Mouse (Mus musculus) kidney, adult 10 weeks (tissue): ENCODE results near the gene Itpr2. TPM values are rescaled to one million over a fixed set of nuclear protein-coding genes. Genes with fewer than 3 reads are reported as not detected.

Experiments
- polyA plus RNA-seq: library from polyadenylated mRNA; stranded (reverse); fragments of 350-450 nt; fragmentation: Illumina TruSeq; extraction: RNeasy Lipid Tissue Mini Kit (QIAGEN cat#74804); gene quantifications from one replicate; pipeline ENCODE4 v1.2.3, GENCODE M21; 2014; ENCODE audit warnings: low read depth, low replicate concordance

Itpr2 gene
- 21.5 TPM for polyA plus RNA-seq

DNA sequence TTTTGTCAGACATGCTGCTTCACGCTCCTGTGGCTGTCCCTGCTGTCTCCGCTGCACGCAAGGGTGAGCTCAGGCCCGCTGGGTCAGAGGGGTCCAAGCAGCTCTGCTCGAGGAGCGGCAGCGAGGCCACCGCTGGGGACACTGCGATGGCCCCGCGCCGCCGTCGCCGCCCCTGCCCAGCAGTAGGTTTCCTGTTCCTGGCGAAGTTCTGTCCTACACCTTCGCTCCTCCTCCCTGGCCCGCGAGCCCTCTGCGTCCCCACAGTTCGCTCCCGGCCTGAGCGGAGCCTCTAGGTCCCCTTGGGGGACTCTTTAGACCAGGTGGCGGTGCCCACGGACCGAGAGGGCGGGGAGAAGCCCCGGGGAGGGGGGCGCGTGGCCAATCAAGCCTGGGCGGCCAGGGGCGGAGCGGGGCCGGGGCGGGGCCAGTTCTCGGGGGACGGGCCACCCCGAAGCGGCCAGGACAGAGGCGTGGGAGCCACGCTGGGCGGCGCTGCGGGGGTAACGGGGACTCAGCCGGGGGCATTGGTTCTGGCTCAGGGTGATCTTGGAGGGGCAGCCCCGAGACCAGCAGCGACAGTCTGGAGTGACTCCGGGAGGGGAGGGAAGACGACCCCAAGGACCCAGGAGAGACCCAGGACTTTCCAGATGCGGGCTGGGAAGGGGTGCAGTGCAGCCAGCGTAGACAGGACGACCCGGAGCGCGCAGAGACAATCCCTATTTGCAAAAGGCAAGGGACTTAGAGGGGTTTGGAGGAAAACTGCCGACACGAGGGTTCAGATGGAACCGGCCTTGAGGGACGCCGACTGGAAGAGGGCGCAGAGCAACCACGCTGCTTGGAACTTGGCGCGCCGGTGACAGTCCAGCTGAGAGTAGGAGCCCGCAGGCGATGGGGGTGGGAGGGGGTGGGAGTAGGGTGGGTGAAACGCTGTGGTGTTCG, at the start of gene Itpr2:
Itpr2 (minus strand) TSS at position 358 of the 939 bp plus-strand sequence.

Other genes starting within 250 kb of the Itpr2 start
- gene Fgfr1op2, start 75.0 kb upstream of the Itpr2 start, polyA plus RNA-seq, result 148 TPM
- 86.7 TPM for gene Ints13, start 75.6 kb upstream of the Itpr2 start, polyA plus RNA-seq
- 262 TPM for gene Med21, start 140.3 kb upstream of the Itpr2 start, polyA plus RNA-seq
- 56.0 TPM for gene Tm7sf3, start 140.6 kb upstream of the Itpr2 start, polyA plus RNA-seq
- gene Stk38l, start 222.8 kb upstream of the Itpr2 start, polyA plus RNA-seq, result 22.9 TPM